19 mouse cellular contexts compared by ENCODE assay signal in the genomic region with DNA sequence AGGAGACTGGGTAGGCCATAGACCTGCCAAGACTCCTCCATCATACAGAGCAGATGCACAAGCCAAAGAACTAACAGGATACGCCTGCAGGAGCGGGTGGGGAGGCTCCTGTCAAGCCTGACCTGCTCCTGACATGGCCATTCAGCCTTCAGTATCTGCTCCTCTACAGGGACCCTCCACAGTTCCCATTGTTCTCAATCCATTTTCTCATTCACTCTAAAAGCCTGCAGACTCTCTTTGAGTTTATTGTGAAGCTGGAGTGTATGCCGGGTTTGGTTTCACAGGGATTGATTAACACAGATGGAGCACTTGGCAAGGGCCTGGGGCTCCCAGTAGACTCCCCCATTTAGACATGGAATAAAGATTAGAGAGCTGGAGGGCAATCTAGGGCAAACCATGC. TPM values are rescaled to one million over a fixed set of nuclear protein-coding genes. Genes with fewer than 3 reads are reported as not detected.
DNase-seq lines count a peak whose midpoint lies in the region; ATAC-seq and TF ChIP-seq lines count a peak whose summit lies in the region.
"Had no signal": no experiment of that assay in that cellular context is flagged by ENCODE, and none has a peak within 500 bp of the region (broad histone marks: within the 10 kb centered on the region; RNA-seq: fewer than 3 reads in every experiment).

No protein-coding gene starts in this region.

- H3K4me3 ChIP-seq in neural tube, embryonic 12.5 days, result no peak overlapping the region
- H3K4me3 ChIP-seq in neural tube, embryonic 15.5 days (replicated peaks), result no peak overlapping the region
- H3K4me3 ChIP-seq in forebrain, embryonic 15.5 days, result no peak overlapping the region
- H3K4me3 ChIP-seq in hindbrain, embryonic 16.5 days (ENCODE audit: low read length), result no peak overlapping the region
- no peak overlapping the region for H3K4me3 ChIP-seq in midbrain, postnatal 0 days (ENCODE audit: low read depth, low read length)
- H3K4me3 ChIP-seq in heart, embryonic 11.5 days (ENCODE audit: low read depth, low read length), result no peak overlapping the region
- H3K4me3 ChIP-seq: heart, adult 2 months; intestine, embryonic 15.5 days; limb, embryonic 15.5 days had no signal

- no peak overlapping the region for H3K27ac ChIP-seq in neural tube, embryonic 12.5 days
- H3K27ac ChIP-seq in neural tube, embryonic 15.5 days (replicated peaks), result no peak overlapping the region
- H3K27ac ChIP-seq in forebrain, embryonic 15.5 days (replicated peaks), result no peak overlapping the region; the same call in 1 of the 2 replicates
- no peak overlapping the region for H3K27ac ChIP-seq in hindbrain, embryonic 16.5 days (ENCODE audit: low read depth, low read length)
- no peak overlapping the region; the same call in 1 of the 2 replicates for H3K27ac ChIP-seq in midbrain, postnatal 0 days (ENCODE audit: low read depth, low read length)
- no peak overlapping the region for H3K27ac ChIP-seq in heart, embryonic 11.5 days (ENCODE audit: low read depth, low read length)
- H3K27ac ChIP-seq: heart, adult 2 months; intestine, embryonic 15.5 days; limb, embryonic 15.5 days had no signal

- intact Hi-C loops in gastrocnemius, postnatal 36 days (cut with DNase I), result no loop called here

- 11% methylated on average over 3 of the region's 3 CpGs for WGBS in neural tube, embryonic 12.5 days
- WGBS in neural tube, embryonic 15.5 days, result 13% methylated on average over 3 of the region's 3 CpGs
- WGBS in forebrain, embryonic 15.5 days, result 2% methylated on average over 3 of the region's 3 CpGs
- 19% methylated on average over 3 of the region's 3 CpGs for WGBS in hindbrain, embryonic 16.5 days
- 11% methylated on average over 3 of the region's 3 CpGs for whole genome bisulfite sequencing in midbrain, postnatal 0 days
- WGBS in heart, embryonic 11.5 days (ENCODE audit: insufficient replicate concordance), result 63% methylated on average over 3 of the region's 3 CpGs

- no peaks in the 10 kb centered on the region for H3K9me3 ChIP-seq in neural tube, embryonic 12.5 days
- H3K9me3 ChIP-seq in neural tube, embryonic 15.5 days (replicated peaks), result no peaks in the 10 kb centered on the region
- no peaks in the 10 kb centered on the region for H3K9me3 ChIP-seq in forebrain, embryonic 15.5 days
- H3K9me3 ChIP-seq in hindbrain, embryonic 16.5 days (ENCODE audit: control insufficient read depth, low read length), result no peaks in the 10 kb centered on the region
- no peaks in the 10 kb centered on the region for H3K9me3 ChIP-seq in midbrain, postnatal 0 days (ENCODE audit: low read length)
- H3K9me3 ChIP-seq in heart, embryonic 11.5 days (replicated peaks; ENCODE audit: control insufficient read depth, low read length), result no peaks in the 10 kb centered on the region
- H3K9me3 ChIP-seq: intestine, embryonic 15.5 days; limb, embryonic 15.5 days had no signal

- peaks cover 2% of the 10 kb centered on the region; the same call in 1 of the 2 replicates for H3K36me3 ChIP-seq in neural tube, embryonic 12.5 days
- peaks cover 7% of the 10 kb centered on the region; the same call in 1 of the 2 replicates for H3K36me3 ChIP-seq in neural tube, embryonic 15.5 days
- H3K36me3 ChIP-seq in forebrain, embryonic 15.5 days, result no peaks in the 10 kb centered on the region
- H3K36me3 ChIP-seq in hindbrain, embryonic 16.5 days (ENCODE audit: control insufficient read depth, insufficient read depth, low read length), result no peaks in the 10 kb centered on the region
- H3K36me3 ChIP-seq in midbrain, postnatal 0 days (ENCODE audit: insufficient read depth, low read length), result no peaks in the 10 kb centered on the region
- H3K36me3 ChIP-seq in heart, embryonic 11.5 days (ENCODE audit: control insufficient read depth, insufficient read depth, low read length), result no peaks in the 10 kb centered on the region
- H3K36me3 ChIP-seq: intestine, embryonic 15.5 days; limb, embryonic 15.5 days had no signal

- H3K4me1 ChIP-seq in neural tube, embryonic 12.5 days, result peaks cover 4% of the 10 kb centered on the region
- H3K4me1 ChIP-seq in neural tube, embryonic 15.5 days, result peaks cover 10% of the 10 kb centered on the region
- H3K4me1 ChIP-seq in forebrain, embryonic 15.5 days, result peaks cover 16% of the 10 kb centered on the region
- H3K4me1 ChIP-seq in hindbrain, embryonic 16.5 days (ENCODE audit: control insufficient read depth, insufficient read depth, low read depth, low read length), result peaks cover 9% of the 10 kb centered on the region
- H3K4me1 ChIP-seq in midbrain, postnatal 0 days (ENCODE audit: insufficient read depth, low read length), result no peaks in the 10 kb centered on the region; the same call in 1 of the 2 replicates
- H3K4me1 ChIP-seq in heart, embryonic 11.5 days (ENCODE audit: control insufficient read depth, insufficient read depth, low read length), result no peaks in the 10 kb centered on the region

- no peak overlapping the region for H3K4me2 ChIP-seq in neural tube, embryonic 12.5 days (replicated peaks)
- no peak overlapping the region for H3K4me2 ChIP-seq in neural tube, embryonic 15.5 days
- H3K4me2 ChIP-seq in forebrain, embryonic 15.5 days (replicated peaks), result no peak overlapping the region
- no peak overlapping the region for H3K4me2 ChIP-seq in hindbrain, embryonic 16.5 days (ENCODE audit: low read length)
- no peak overlapping the region for H3K4me2 ChIP-seq in midbrain, postnatal 0 days (ENCODE audit: low read depth, low read length, poor library complexity, severe bottlenecking)
- no peak overlapping the region for H3K4me2 ChIP-seq in heart, embryonic 11.5 days
- H3K4me2 ChIP-seq: intestine, embryonic 15.5 days; limb, embryonic 15.5 days had no signal

- H3K9ac ChIP-seq in neural tube, embryonic 12.5 days, result no peak overlapping the region
- no peak overlapping the region for H3K9ac ChIP-seq in neural tube, embryonic 15.5 days (replicated peaks)
- no peak overlapping the region for H3K9ac ChIP-seq in forebrain, embryonic 15.5 days (replicated peaks)
- H3K9ac ChIP-seq in hindbrain, embryonic 16.5 days (ENCODE audit: low read depth, low read length), result no peak overlapping the region
- no peak overlapping the region for H3K9ac ChIP-seq in midbrain, postnatal 0 days (replicated peaks; ENCODE audit: low read length, poor library complexity, severe bottlenecking)
- H3K9ac ChIP-seq in heart, embryonic 11.5 days (ENCODE audit: low read depth, low read length), result no peak overlapping the region
- H3K9ac ChIP-seq: intestine, embryonic 15.5 days; limb, embryonic 15.5 days had no signal

- no peaks in the 10 kb centered on the region for H3K27me3 ChIP-seq in neural tube, embryonic 12.5 days (replicated peaks)
- no peaks in the 10 kb centered on the region for H3K27me3 ChIP-seq in neural tube, embryonic 15.5 days (replicated peaks)
- H3K27me3 ChIP-seq in forebrain, embryonic 15.5 days, result no peaks in the 10 kb centered on the region
- no peaks in the 10 kb centered on the region for H3K27me3 ChIP-seq in hindbrain, embryonic 16.5 days (replicated peaks; ENCODE audit: control insufficient read depth, insufficient read depth, low read length)
- H3K27me3 ChIP-seq in midbrain, postnatal 0 days (ENCODE audit: insufficient read depth, low read length), result no peaks in the 10 kb centered on the region
- H3K27me3 ChIP-seq in heart, embryonic 11.5 days (ENCODE audit: control insufficient read depth, insufficient read depth, low read length), result 0 out of 2 replicates have a peak, but pooled peaks cover 4% of the 10 kb centered on the region
- H3K27me3 ChIP-seq: intestine, embryonic 15.5 days; limb, embryonic 15.5 days had no signal

- no peak for TF ChIP-seq CTCF in midbrain, postnatal 0 days (IDR thresholded peaks at IDR 0.05)

- ATAC-seq in neural tube, embryonic 12.5 days (ENCODE audit: low FRiP score, low read depth), result 0 out of 2 replicates have a peak, but pooled peaks have one; percentile 33
- ATAC-seq in neural tube, embryonic 15.5 days (ENCODE audit: low FRiP score), result no peak
- peak; percentile 72 for ATAC-seq in forebrain, embryonic 15.5 days (replicated peaks)
- peak; percentile 67 for ATAC-seq in hindbrain, embryonic 16.5 days
- 0 out of 2 replicates have a peak, but pooled peaks have one; percentile 17 for ATAC-seq in midbrain, postnatal 0 days (ENCODE audit: low FRiP score)
- ATAC-seq in heart, embryonic 11.5 days (replicated peaks; ENCODE audit: insufficient number of reproducible peaks, low FRiP score, low TSS enrichment), result no peak
- ATAC-seq: intestine, embryonic 15.5 days had no signal

- DNase-seq in midbrain, postnatal 0 days (ENCODE audit: low spot score), result peak; percentile 40
- no peak for DNase-seq in gastrocnemius, postnatal 36 days
- no peak for DNase-seq in gastrocnemius, postnatal 4 days (ENCODE audit: low spot score in 2 of 2)
- DNase-seq: adrenal gland, postnatal 10 days; cerebellum, adult 2 months; heart, adult 2 months; heart, postnatal 10 days; kidney, postnatal 14 days; lung, adult 18-20 months; lung, postnatal 4 days; right cerebral cortex, postnatal 4 days had no signal

RNA-seq across cellular contexts. Expression of a gene that starts 12.3 kb away (rescaled TPM):
- polyA plus RNA-seq in neural tube, embryonic 12.5 days (2016; fragmentation: Nextera tagmentation; extraction: Ambion mirVana), result 0.50 and 0.60 TPM in 2 replicates
- 4.5 and 5.3 TPM in 2 replicates for polyA plus RNA-seq in neural tube, embryonic 15.5 days (2015; fragmentation: Nextera tagmentation; extraction: Ambion mirVana)
- polyA plus RNA-seq in forebrain, embryonic 15.5 days (2015; fragmentation: Nextera tagmentation; extraction: Ambion mirVana), result 1.4 and 1.8 TPM in 2 replicates
- polyA plus RNA-seq in hindbrain, embryonic 16.5 days (2015; fragmentation: Nextera tagmentation; extraction: Ambion mirVana), result 5.5 and 5.8 TPM in 2 replicates
- total RNA-seq in midbrain, postnatal 0 days (2014; rRNA removed), result 29.6 and 33.0 TPM in 2 replicates
- polyA plus RNA-seq in midbrain, postnatal 0 days (2015; fragmentation: Nextera tagmentation; extraction: Ambion mirVana), result 7.2 and 7.9 TPM in 2 replicates
- total RNA-seq in gastrocnemius, postnatal 36 days (2021), result 1 to 10 TPM; 1.1 to 1.9 TPM
- 0.07 and 0.14 TPM in 2 replicates for polyA plus RNA-seq in heart, embryonic 11.5 days (2014; fragmentation: Nextera tagmentation; extraction: Ambion mirVana)
- total RNA-seq in gastrocnemius, postnatal 4 days (2021), result 1 to 10 TPM; 1.4 to 1.5 TPM
- total RNA-seq: monocyte, adult 5-6 weeks had no signal

RNA-seq across cellular contexts. Expression of a gene that starts 58.7 kb away (rescaled TPM):
- 0.74 and 1.3 TPM in 2 replicates for polyA plus RNA-seq in neural tube, embryonic 12.5 days (2016; fragmentation: Nextera tagmentation; extraction: Ambion mirVana)
- polyA plus RNA-seq in neural tube, embryonic 15.5 days (2015; fragmentation: Nextera tagmentation; extraction: Ambion mirVana), result 1.00 and 1.4 TPM in 2 replicates
- polyA plus RNA-seq in forebrain, embryonic 15.5 days (2015; fragmentation: Nextera tagmentation; extraction: Ambion mirVana), result 1.4 TPM in 2 replicates
- 1.3 and 1.4 TPM in 2 replicates for polyA plus RNA-seq in hindbrain, embryonic 16.5 days (2015; fragmentation: Nextera tagmentation; extraction: Ambion mirVana)
- 2.5 and 2.6 TPM in 2 replicates for total RNA-seq in midbrain, postnatal 0 days (2014; rRNA removed)
- 1.1 and 1.5 TPM in 2 replicates for polyA plus RNA-seq in midbrain, postnatal 0 days (2015; fragmentation: Nextera tagmentation; extraction: Ambion mirVana)
- total RNA-seq in gastrocnemius, postnatal 36 days (2021), result under 1 TPM; 0.07 to 0.23 TPM
- not detected in 2 replicates for polyA plus RNA-seq in heart, embryonic 11.5 days (2014; fragmentation: Nextera tagmentation; extraction: Ambion mirVana)
- total RNA-seq in gastrocnemius, postnatal 4 days (2021), result under 1 TPM; 0.61 to 0.65 TPM
- total RNA-seq: monocyte, adult 5-6 weeks had no signal

RNA-seq across cellular contexts. Expression of a gene that starts 59.3 kb away (rescaled TPM):
- 18.3 and 25.0 TPM in 2 replicates for polyA plus RNA-seq in neural tube, embryonic 12.5 days (2016; fragmentation: Nextera tagmentation; extraction: Ambion mirVana)
- polyA plus RNA-seq in neural tube, embryonic 15.5 days (2015; fragmentation: Nextera tagmentation; extraction: Ambion mirVana), result 15.7 and 16.4 TPM in 2 replicates
- 22.8 and 23.5 TPM in 2 replicates for polyA plus RNA-seq in forebrain, embryonic 15.5 days (2015; fragmentation: Nextera tagmentation; extraction: Ambion mirVana)
- 13.3 and 14.1 TPM in 2 replicates for polyA plus RNA-seq in hindbrain, embryonic 16.5 days (2015; fragmentation: Nextera tagmentation; extraction: Ambion mirVana)
- total RNA-seq in midbrain, postnatal 0 days (2014; rRNA removed), result 16.6 and 21.9 TPM in 2 replicates
- polyA plus RNA-seq in midbrain, postnatal 0 days (2015; fragmentation: Nextera tagmentation; extraction: Ambion mirVana), result 13.7 and 20.6 TPM in 2 replicates
- 1 to 10 TPM in 1 of 2 experiments, under 1 TPM in 1; 0.77 to 1.2 TPM for total RNA-seq in gastrocnemius, postnatal 36 days (2021)
- 5.3 and 5.4 TPM in 2 replicates for polyA plus RNA-seq in heart, embryonic 11.5 days (2014; fragmentation: Nextera tagmentation; extraction: Ambion mirVana)
- 1 to 10 TPM; 4.7 to 5.9 TPM for total RNA-seq in gastrocnemius, postnatal 4 days (2021)

RNA-seq across cellular contexts. Expression of a gene that starts 59.4 kb away (rescaled TPM):
- polyA plus RNA-seq in neural tube, embryonic 12.5 days (2016; fragmentation: Nextera tagmentation; extraction: Ambion mirVana), result 160 and 164 TPM in 2 replicates
- polyA plus RNA-seq in neural tube, embryonic 15.5 days (2015; fragmentation: Nextera tagmentation; extraction: Ambion mirVana), result 162 and 174 TPM in 2 replicates
- polyA plus RNA-seq in forebrain, embryonic 15.5 days (2015; fragmentation: Nextera tagmentation; extraction: Ambion mirVana), result 132 and 138 TPM in 2 replicates
- 158 and 167 TPM in 2 replicates for polyA plus RNA-seq in hindbrain, embryonic 16.5 days (2015; fragmentation: Nextera tagmentation; extraction: Ambion mirVana)
- total RNA-seq in midbrain, postnatal 0 days (2014; rRNA removed), result 54.1 and 57.7 TPM in 2 replicates
- polyA plus RNA-seq in midbrain, postnatal 0 days (2015; fragmentation: Nextera tagmentation; extraction: Ambion mirVana), result 137 TPM in 2 replicates
- total RNA-seq in gastrocnemius, postnatal 36 days (2021), result 10 to 100 TPM; 27.6 to 28.5 TPM
- polyA plus RNA-seq in heart, embryonic 11.5 days (2014; fragmentation: Nextera tagmentation; extraction: Ambion mirVana), result 150 and 155 TPM in 2 replicates
- total RNA-seq in gastrocnemius, postnatal 4 days (2021), result 10 to 100 TPM; 46.8 to 49.6 TPM

Comparison
In these comparisons a context has a peak if more than half of its experiments do, and no peak if none do; other contexts are left out.
1. ATAC-seq: peak in neural tube, embryonic 12.5 days (single experiment), forebrain, embryonic 15.5 days (single experiment), hindbrain, embryonic 16.5 days (single experiment) and midbrain, postnatal 0 days (single experiment); none in neural tube, embryonic 15.5 days (single experiment) and heart, embryonic 11.5 days (single experiment).